Mouse (Mus musculus) heart, embryonic 15.5 days (tissue): ENCODE measurements around the gene Gbp3. TPM values are rescaled to one million over a fixed set of nuclear protein-coding genes. Genes with fewer than 3 reads are reported as not detected.
A peak's percentile ranks its signal among the peaks of the same experiment; 100 is the strongest.
"Not testable (repeated sequence)": the region's sequence is repeated elsewhere in the genome, so short reads cannot be mapped to it uniquely, and the experiment has no call there.

ENCODE experiments used
- ATAC-seq: fragments of 200-750 bp; cut with Nextera tagmentation; replicated peaks from 2 replicates; pipeline ENCODE4 v1.8.0; 2017; ENCODE audit warnings: low read depth, moderate TSS enrichment; ENCODE audit not compliant: insufficient number of reproducible peaks, insufficient read depth, low FRiP score
- H3K27ac ChIP-seq: fragments of 300-500 bp; sonication (generic); 2 replicates; pipeline ENCODE4 v1.5.1; 2015; ENCODE audit warnings: mild to moderate bottlenecking, inconsistent platforms
- H3K27me3 ChIP-seq: fragments of 300-500 bp; sonication (generic); 2 replicates; pipeline ENCODE4 v1.6.1; 2015; ENCODE audit warnings: inconsistent platforms
- H3K36me3 ChIP-seq: fragments of 300-500 bp; sonication (generic); 2 replicates; pipeline ENCODE4 v1.6.1; 2015; ENCODE audit warnings: mild to moderate bottlenecking, inconsistent platforms
- H3K4me1 ChIP-seq: fragments of 300-500 bp; sonication (generic); replicated peaks from 2 replicates; pipeline ENCODE4 v1.6.1; 2015; ENCODE audit warnings: inconsistent platforms
- H3K4me2 ChIP-seq: fragments of 300-500 bp; sonication (generic); 2 replicates; pipeline ENCODE4 v1.6.1; 2015; ENCODE audit warnings: inconsistent platforms, mild to moderate bottlenecking, moderate library complexity
- H3K4me3 ChIP-seq: fragments of 300-500 bp; sonication (generic); 2 replicates; pipeline ENCODE4 v1.5.1; 2015; ENCODE audit warnings: mild to moderate bottlenecking, inconsistent platforms
- H3K9ac ChIP-seq: fragments of 300-500 bp; sonication (generic); 2 replicates; pipeline ENCODE4 v1.6.1; 2015; ENCODE audit warnings: mild to moderate bottlenecking, inconsistent platforms
- H3K9me3 ChIP-seq: fragments of 300-500 bp; sonication (generic); replicated peaks from 2 replicates; pipeline ENCODE4 v1.6.1; 2016; ENCODE audit warnings: inconsistent platforms
- WGBS: fragments of 180-500 bp; shearing (Covaris S2); methylation state at CpG from one replicate; pipeline ENCODE4 v1.1.7; 2015; ENCODE audit warnings: mixed read lengths; 5-methylcytosine and 5-hydroxymethylcytosine counted together
- polyA plus RNA-seq: library from polyadenylated mRNA; unstranded; fragments of >200 nt; fragmentation: Nextera tagmentation; extraction: Ambion mirVana; gene quantifications from 2 replicates; pipeline ENCODE4 v1.2.1, GENCODE M21; 2015

Gbp3 gene
- polyA plus RNA-seq, 1 experiment from 2014 or later, result 1.8 TPM

GRCm38 (mm10) chr3:142554601-142555000, 5.2 kb upstream of the Gbp3 start:
- Histone ChIP-seq H3K9ac (no peak overlapping the region), H3K4me2 (no peak overlapping the region), H3K4me3 (no peak overlapping the region), H3K27ac (no peak overlapping the region), H3K27me3 (no peaks in the 10 kb centered on the region), H3K9me3 (no peaks in the 10 kb centered on the region), H3K4me1 (no peaks in the 10 kb centered on the region), H3K36me3 (no peaks in the 10 kb centered on the region)
- no peak for ATAC-seq
- WGBS, result 71% methylated on average over 1 of the region's 1 CpGs

- Histone ChIP-seq H3K4me1 (0 out of 2 replicates have a peak, but pooled peaks cover 3% of the 10 kb centered on the region), H3K36me3 (no peaks in the 10 kb centered on the region), H3K27ac (no peak overlapping the region), H3K4me3 (no peak overlapping the region), H3K9ac (no peak overlapping the region), H3K4me2 (no peak overlapping the region), H3K9me3 (no peaks in the 10 kb centered on the region), H3K27me3 (no peaks in the 10 kb centered on the region)
- WGBS, result 85% methylated on average over 11 of the region's 11 CpGs
- no peak for ATAC-seq
These were observed 4.2 kb upstream of the Gbp3 start for GRCm38 (mm10) chr3:142555623-142556022.

- H3K9me3 ChIP-seq, result no peaks in the 10 kb centered on the region
- no peaks in the 10 kb centered on the region for H3K36me3 ChIP-seq
- no peak; the same call in 1 of the 2 replicates for ATAC-seq
- H3K4me2 ChIP-seq, result peak overlapping the region; percentile 74
- 10% methylated on average over 12 of the region's 12 CpGs for WGBS
- no peaks in the 10 kb centered on the region for H3K27me3 ChIP-seq
- peak overlapping the region; percentile 59 for H3K4me3 ChIP-seq
- peak overlapping the region; percentile 46 for H3K9ac ChIP-seq
- peak overlapping the region; percentile 63 for H3K27ac ChIP-seq
- 0 out of 2 replicates have a peak, but pooled peaks cover 3% of the 10 kb centered on the region for H3K4me1 ChIP-seq
These were observed 596 bp downstream of the Gbp3 start for GRCm38 (mm10) chr3:142560296-142560948.

- ATAC-seq, result no peak
- 77% methylated on average over 14 of the region's 14 CpGs for WGBS
- Histone ChIP-seq H3K9me3 (no peaks in the 10 kb centered on the region), H3K27me3 (no peaks in the 10 kb centered on the region), H3K27ac (no peak overlapping the region), H3K4me1 (0 out of 2 replicates have a peak, but pooled peaks cover 3% of the 10 kb centered on the region), H3K4me2 (0 out of 2 replicates have a peak overlapping the region, but pooled peaks have one; percentile 74), H3K36me3 (no peaks in the 10 kb centered on the region), H3K9ac (no peak overlapping the region), H3K4me3 (peak overlapping the region; percentile 59; the same call in 1 of the 2 replicates)
These were observed 1.3 kb downstream of the Gbp3 start for GRCm38 (mm10) chr3:142561045-142561646.

- no peaks in the 10 kb centered on the region for H3K36me3 ChIP-seq
- H3K4me1 ChIP-seq, result 0 out of 2 replicates have a peak, but pooled peaks cover 3% of the 10 kb centered on the region
- H3K9me3 ChIP-seq, result no peaks in the 10 kb centered on the region
- H3K27ac ChIP-seq, result no peak overlapping the region
- no peak overlapping the region for H3K4me3 ChIP-seq
- WGBS, result 74% methylated on average over 7 of the region's 7 CpGs
- no peak overlapping the region for H3K9ac ChIP-seq
- no peaks in the 10 kb centered on the region for H3K27me3 ChIP-seq
- no peak for ATAC-seq
- no peak overlapping the region for H3K4me2 ChIP-seq
These were observed 1.8 kb downstream of the Gbp3 start for GRCm38 (mm10) chr3:142561666-142562065.

- H3K36me3 ChIP-seq, H3K27me3 ChIP-seq, H3K4me1 ChIP-seq, H3K4me2 ChIP-seq, ATAC-seq, H3K4me3 ChIP-seq, H3K9me3 ChIP-seq, H3K9ac ChIP-seq, H3K27ac ChIP-seq: not testable (repeated sequence)
- WGBS, result 61% methylated on average over 5 of the region's 5 CpGs
These were observed 7.7 kb downstream of the Gbp3 start for GRCm38 (mm10) chr3:142567490-142567889.

- Histone ChIP-seq H3K4me2 (no peak overlapping the region), H3K9me3 (no peaks in the 10 kb centered on the region), H3K4me1 (no peaks in the 10 kb centered on the region), H3K4me3 (no peak overlapping the region), H3K9ac (no peak overlapping the region), H3K27ac (no peak overlapping the region), H3K27me3 (no peaks in the 10 kb centered on the region), H3K36me3 (no peaks in the 10 kb centered on the region)
- ATAC-seq, result no peak
- WGBS, result 84% methylated on average over 4 of the region's 4 CpGs
These were observed 10.9 kb downstream of the Gbp3 start for GRCm38 (mm10) chr3:142570738-142571137.

- no peak overlapping the region for H3K27ac ChIP-seq
- WGBS, result 71% methylated on average over 3 of the region's 3 CpGs
- no peak overlapping the region for H3K9ac ChIP-seq
- no peaks in the 10 kb centered on the region for H3K9me3 ChIP-seq
- ATAC-seq, result no peak
- no peak overlapping the region for H3K4me2 ChIP-seq
- no peak overlapping the region for H3K4me3 ChIP-seq
- H3K36me3 ChIP-seq, result no peaks in the 10 kb centered on the region
- H3K27me3 ChIP-seq, result no peaks in the 10 kb centered on the region
- H3K4me1 ChIP-seq, result no peaks in the 10 kb centered on the region
These were observed 17.3 kb downstream of the Gbp3 start for GRCm38 (mm10) chr3:142577108-142577507.

- H3K36me3 ChIP-seq, result no peaks in the 10 kb centered on the region
- H3K27me3 ChIP-seq, result no peaks in the 10 kb centered on the region
- ATAC-seq, result no peak
- H3K4me1 ChIP-seq, result no peaks in the 10 kb centered on the region
- WGBS, result 69% methylated on average over 4 of the region's 4 CpGs
- H3K9ac ChIP-seq, result no peak overlapping the region
- H3K27ac ChIP-seq, result no peak overlapping the region
- H3K9me3 ChIP-seq, result no peaks in the 10 kb centered on the region
- no peak overlapping the region for H3K4me3 ChIP-seq
- H3K4me2 ChIP-seq, result no peak overlapping the region
These were observed 18.5 kb downstream of the Gbp3 start for GRCm38 (mm10) chr3:142578342-142578741.

- H3K4me3 ChIP-seq, result no peak overlapping the region
- H3K9me3 ChIP-seq, result no peaks in the 10 kb centered on the region
- no peaks in the 10 kb centered on the region for H3K4me1 ChIP-seq
- no peaks in the 10 kb centered on the region for H3K27me3 ChIP-seq
- WGBS, result 79% methylated on average over 4 of the region's 4 CpGs
- no peaks in the 10 kb centered on the region for H3K36me3 ChIP-seq
- H3K4me2 ChIP-seq, result no peak overlapping the region
- ATAC-seq, result no peak
- no peak overlapping the region for H3K9ac ChIP-seq
- no peak overlapping the region for H3K27ac ChIP-seq
These were observed 23.2 kb downstream of the Gbp3 start for GRCm38 (mm10) chr3:142583067-142583466.

GRCm38 (mm10) chr3:142587386-142587785, 27.6 kb downstream of the Gbp3 start:
- no peak overlapping the region for H3K27ac ChIP-seq
- H3K36me3 ChIP-seq, result no peaks in the 10 kb centered on the region
- no peaks in the 10 kb centered on the region for H3K27me3 ChIP-seq
- no peak overlapping the region for H3K9ac ChIP-seq
- H3K4me2 ChIP-seq, result no peak overlapping the region
- no peak for ATAC-seq
- no peaks in the 10 kb centered on the region for H3K9me3 ChIP-seq
- H3K4me3 ChIP-seq, result no peak overlapping the region
- no peaks in the 10 kb centered on the region for H3K4me1 ChIP-seq

- Histone ChIP-seq H3K9ac (no peak overlapping the region), H3K4me1 (no peaks in the 10 kb centered on the region), H3K36me3 (no peaks in the 10 kb centered on the region), H3K9me3 (no peaks in the 10 kb centered on the region), H3K4me2 (no peak overlapping the region), H3K27me3 (no peaks in the 10 kb centered on the region), H3K27ac (no peak overlapping the region), H3K4me3 (no peak overlapping the region)
- no peak for ATAC-seq
- 57% methylated on average over 2 of the region's 2 CpGs for WGBS
These were observed 29.1 kb downstream of the Gbp3 start for GRCm38 (mm10) chr3:142588888-142589287.
